Mouse (Mus musculus): Measurements from ENCODE around the gene Tnpo1.

Tnpo1 gene

DNA sequence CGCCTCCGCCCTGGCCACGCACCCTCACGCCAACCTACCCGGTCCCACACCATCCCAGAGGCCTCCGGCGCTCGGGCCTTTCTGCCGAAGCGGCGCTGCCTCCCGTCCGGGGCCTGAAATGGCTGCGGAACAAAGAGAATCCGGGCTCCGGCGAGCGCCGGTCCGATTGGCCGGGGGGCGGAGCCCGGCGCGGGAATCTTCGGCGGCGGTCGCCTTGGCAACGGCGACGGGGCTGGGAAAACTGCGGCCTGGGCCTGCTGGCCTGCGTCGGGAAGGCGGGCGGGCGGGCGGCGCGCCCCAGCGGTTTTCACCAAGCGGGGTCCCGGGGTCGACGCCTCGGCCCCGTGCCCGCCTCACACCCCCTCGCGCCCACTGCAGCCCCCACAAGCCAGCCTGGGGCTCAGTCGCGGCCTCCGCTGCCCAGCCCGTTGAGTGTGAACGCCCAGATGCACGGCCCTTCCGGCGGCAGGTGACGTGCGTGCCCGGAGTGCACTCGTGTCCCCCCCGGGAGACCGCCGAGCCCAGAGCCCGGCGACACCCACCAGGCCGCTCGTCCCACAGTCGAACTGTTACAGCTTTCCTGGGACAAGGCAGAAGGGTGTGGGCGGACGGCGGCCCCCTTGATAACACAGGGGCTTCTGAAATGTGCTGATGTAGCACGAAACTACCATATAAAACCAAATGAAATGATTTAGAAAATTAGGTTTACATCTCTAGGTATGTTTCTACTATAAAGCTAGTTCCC lies at the start of gene Tnpo1:
TSS of gene Tnpo1 (minus strand) at position 172 of the 745 bp plus-strand sequence.
- H3K27me3 ChIP-seq (ENCODE audit: insufficient read depth, low read length) = no peaks in the 10 kb centered on the region
- H3K36me3 ChIP-seq (ENCODE audit: insufficient read depth, low read length) = peaks cover 15% of the 10 kb centered on the region
- TF ChIP-seq CTCF (conservative IDR thresholded peaks at IDR 0.05; ENCODE audit: low read length) (no peak), POU5F1 (IDR thresholded peaks at IDR 0.05; ENCODE audit: borderline replicate concordance, low read length) (no peak), NANOG (IDR thresholded peaks at IDR 0.05; ENCODE audit: borderline replicate concordance, low read length) (no peak)
- peak within 1 kb of the TSS; percentile 90 for H3K4me3 ChIP-seq (replicated peaks; ENCODE audit: low read length)
- H3K4me1 ChIP-seq (replicated peaks; ENCODE audit: low read depth, low read length) = peaks cover 46% of the 10 kb centered on the region
- H3K9me3 ChIP-seq (ENCODE audit: low read length) = no peaks in the 10 kb centered on the region

DNA sequence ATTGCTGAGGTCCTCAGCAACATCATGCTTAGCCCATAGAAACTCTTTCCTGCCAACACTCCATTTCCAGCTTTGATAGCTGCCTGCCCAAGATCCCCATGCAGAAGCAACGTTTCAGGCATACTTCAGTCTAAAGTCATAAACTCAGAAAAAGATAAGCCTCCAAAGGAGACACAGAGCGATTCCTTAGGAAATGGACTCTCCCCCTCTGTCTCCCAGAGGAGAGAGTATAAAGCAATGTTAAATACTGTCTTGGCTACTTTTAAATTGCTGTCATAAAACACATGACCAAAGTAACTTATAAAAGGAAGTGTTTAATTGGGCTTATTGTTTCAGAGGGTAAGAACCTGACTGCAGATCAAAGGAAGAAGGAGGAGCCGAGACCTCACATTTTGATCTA lies 45.9 kb upstream of the Tnpo1 start:
- Histone ChIP-seq H3K36me3 (ENCODE audit: insufficient read depth, low read length) (no peaks in the 10 kb centered on the region), H3K4me1 (replicated peaks; ENCODE audit: low read depth, low read length) (peaks cover 26% of the 10 kb centered on the region), H3K9me3 (ENCODE audit: low read length) (0 out of 2 replicates have a peak, but pooled peaks cover 3% of the 10 kb centered on the region), H3K4me3 (replicated peaks; ENCODE audit: low read length) (no peak overlapping the region), H3K27me3 (ENCODE audit: insufficient read depth, low read length) (no peaks in the 10 kb centered on the region)
- no peak for TF ChIP-seq CTCF (conservative IDR thresholded peaks at IDR 0.05; ENCODE audit: low read length)
- TF ChIP-seq POU5F1 (IDR thresholded peaks at IDR 0.05; ENCODE audit: borderline replicate concordance, low read length) = no peak
- no peak for TF ChIP-seq NANOG (IDR thresholded peaks at IDR 0.05; ENCODE audit: borderline replicate concordance, low read length)

DNA sequence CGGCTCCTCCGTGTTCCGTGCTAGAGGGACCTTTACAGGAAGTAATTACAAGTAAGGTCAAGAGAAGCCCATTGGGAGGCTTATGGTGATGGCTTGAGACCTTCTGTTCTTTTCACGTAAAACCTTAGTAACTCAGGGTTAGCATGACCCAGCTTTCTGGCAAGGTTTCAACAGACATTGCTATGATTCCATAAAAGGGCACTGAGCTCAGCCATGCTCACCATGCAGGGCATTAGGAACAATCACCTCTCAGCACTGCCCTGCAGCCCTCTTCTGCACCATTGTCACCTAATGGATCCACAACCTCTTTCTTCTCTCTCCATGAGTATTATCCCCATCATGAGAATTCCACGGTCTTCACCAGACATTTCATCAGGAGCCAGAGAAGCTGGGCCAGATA lies 45.5 kb upstream of the Tnpo1 start:
- TF ChIP-seq CTCF (conservative IDR thresholded peaks at IDR 0.05; ENCODE audit: low read length) (no peak), POU5F1 (IDR thresholded peaks at IDR 0.05; ENCODE audit: borderline replicate concordance, low read length) (no peak), NANOG (IDR thresholded peaks at IDR 0.05; ENCODE audit: borderline replicate concordance, low read length) (no peak)
- Histone ChIP-seq H3K4me3 (replicated peaks; ENCODE audit: low read length) (no peak overlapping the region), H3K9me3 (ENCODE audit: low read length) (0 out of 2 replicates have a peak, but pooled peaks cover 3% of the 10 kb centered on the region), H3K36me3 (ENCODE audit: insufficient read depth, low read length) (no peaks in the 10 kb centered on the region), H3K27me3 (ENCODE audit: insufficient read depth, low read length) (no peaks in the 10 kb centered on the region), H3K4me1 (replicated peaks; ENCODE audit: low read depth, low read length) (peaks cover 22% of the 10 kb centered on the region)

DNA sequence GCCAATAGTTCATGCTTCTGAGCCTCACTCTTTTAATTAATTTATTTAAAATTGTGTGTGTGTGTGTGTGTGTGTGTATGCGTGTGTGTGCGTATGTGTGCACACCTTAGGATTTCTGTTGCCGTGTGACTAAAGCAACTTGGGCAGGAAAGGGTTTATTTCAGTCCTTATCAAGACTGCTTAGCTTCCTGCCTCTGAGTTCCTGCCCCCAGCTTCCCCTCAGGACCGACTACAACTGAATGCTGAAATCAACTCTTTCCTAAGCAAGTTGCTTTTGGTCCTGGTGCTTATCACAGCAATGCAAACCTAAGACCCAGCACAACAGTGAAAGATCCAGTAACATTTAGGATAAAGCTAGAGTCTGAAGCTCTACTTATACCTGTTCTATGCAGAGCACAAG lies 42.3 kb upstream of the Tnpo1 start:
- no peaks in the 10 kb centered on the region for H3K9me3 ChIP-seq (ENCODE audit: low read length)
- TF ChIP-seq POU5F1 (IDR thresholded peaks at IDR 0.05; ENCODE audit: borderline replicate concordance, low read length) = no peak
- TF ChIP-seq CTCF (conservative IDR thresholded peaks at IDR 0.05; ENCODE audit: low read length) = no peak
- TF ChIP-seq NANOG (IDR thresholded peaks at IDR 0.05; ENCODE audit: borderline replicate concordance, low read length) = no peak
- no peak overlapping the region for H3K4me3 ChIP-seq (replicated peaks; ENCODE audit: low read length)
- no peaks in the 10 kb centered on the region for H3K36me3 ChIP-seq (ENCODE audit: insufficient read depth, low read length)
- H3K4me1 ChIP-seq (replicated peaks; ENCODE audit: low read depth, low read length) = peaks cover 11% of the 10 kb centered on the region; the same call in 1 of the 2 replicates
- H3K27me3 ChIP-seq (ENCODE audit: insufficient read depth, low read length) = no peaks in the 10 kb centered on the region

- Histone ChIP-seq H3K27me3 (ENCODE audit: insufficient read depth, low read length) (no peaks in the 10 kb centered on the region), H3K9me3 (ENCODE audit: low read length) (no peaks in the 10 kb centered on the region), H3K4me1 (replicated peaks; ENCODE audit: low read depth, low read length) (peaks cover 11% of the 10 kb centered on the region; the same call in 1 of the 2 replicates), H3K4me3 (replicated peaks; ENCODE audit: low read length) (no peak overlapping the region), H3K36me3 (ENCODE audit: insufficient read depth, low read length) (no peaks in the 10 kb centered on the region)
- TF ChIP-seq CTCF (conservative IDR thresholded peaks at IDR 0.05; ENCODE audit: low read length) = no peak
- no peak for TF ChIP-seq POU5F1 (IDR thresholded peaks at IDR 0.05; ENCODE audit: borderline replicate concordance, low read length)
- no peak for TF ChIP-seq NANOG (IDR thresholded peaks at IDR 0.05; ENCODE audit: borderline replicate concordance, low read length)
Observed at GRCm38 (mm10) chr13:98967942-98968341, 41.8 kb upstream of the Tnpo1 start.

- Histone ChIP-seq H3K36me3 (ENCODE audit: insufficient read depth, low read length) (no peaks in the 10 kb centered on the region), H3K4me3 (replicated peaks; ENCODE audit: low read length) (no peak overlapping the region), H3K9me3 (ENCODE audit: low read length) (no peaks in the 10 kb centered on the region; the same call in 1 of the 2 replicates), H3K4me1 (replicated peaks; ENCODE audit: low read depth, low read length) (peaks cover 11% of the 10 kb centered on the region; the same call in 1 of the 2 replicates), H3K27me3 (ENCODE audit: insufficient read depth, low read length) (no peaks in the 10 kb centered on the region)
- no peak for TF ChIP-seq CTCF (conservative IDR thresholded peaks at IDR 0.05; ENCODE audit: low read length)
- no peak for TF ChIP-seq POU5F1 (IDR thresholded peaks at IDR 0.05; ENCODE audit: borderline replicate concordance, low read length)
- TF ChIP-seq NANOG (IDR thresholded peaks at IDR 0.05; ENCODE audit: borderline replicate concordance, low read length) = no peak
Observed at GRCm38 (mm10) chr13:98966583-98966982, 40.4 kb upstream of the Tnpo1 start.

- Histone ChIP-seq H3K9me3 (ENCODE audit: low read length) (no peaks in the 10 kb centered on the region; the same call in 1 of the 2 replicates), H3K36me3 (ENCODE audit: insufficient read depth, low read length) (no peaks in the 10 kb centered on the region), H3K4me3 (replicated peaks; ENCODE audit: low read length) (no peak overlapping the region), H3K4me1 (replicated peaks; ENCODE audit: low read depth, low read length) (peaks cover 11% of the 10 kb centered on the region; the same call in 1 of the 2 replicates), H3K27me3 (ENCODE audit: insufficient read depth, low read length) (no peaks in the 10 kb centered on the region)
- TF ChIP-seq POU5F1 (IDR thresholded peaks at IDR 0.05; ENCODE audit: borderline replicate concordance, low read length) (no peak), NANOG (IDR thresholded peaks at IDR 0.05; ENCODE audit: borderline replicate concordance, low read length) (no peak), CTCF (conservative IDR thresholded peaks at IDR 0.05; ENCODE audit: low read length) (no peak)
Observed at GRCm38 (mm10) chr13:98963612-98964011, 37.4 kb upstream of the Tnpo1 start.

- H3K27me3 ChIP-seq (ENCODE audit: insufficient read depth, low read length) = no peaks in the 10 kb centered on the region
- H3K9me3 ChIP-seq (ENCODE audit: low read length) = no peaks in the 10 kb centered on the region; the same call in 1 of the 2 replicates
- TF ChIP-seq CTCF (conservative IDR thresholded peaks at IDR 0.05; ENCODE audit: low read length) = no peak
- no peak for TF ChIP-seq POU5F1 (IDR thresholded peaks at IDR 0.05; ENCODE audit: borderline replicate concordance, low read length)
- TF ChIP-seq NANOG (IDR thresholded peaks at IDR 0.05; ENCODE audit: borderline replicate concordance, low read length) = no peak
- H3K4me3 ChIP-seq (replicated peaks; ENCODE audit: low read length) = no peak overlapping the region
- no peaks in the 10 kb centered on the region for H3K36me3 ChIP-seq (ENCODE audit: insufficient read depth, low read length)
- peaks cover 12% of the 10 kb centered on the region for H3K4me1 ChIP-seq (replicated peaks; ENCODE audit: low read depth, low read length)
Observed at GRCm38 (mm10) chr13:98958177-98958576, 32.0 kb upstream of the Tnpo1 start.
